Mouse (Mus musculus): ENCODE measurements around the gene Btbd35f4.
"Not testable (repeated sequence)": the region's sequence is repeated elsewhere in the genome, so short reads cannot be mapped to it uniquely, and the experiment has no call there.

Gene Btbd35f4

GRCm38 (mm10) chrX:4800196-4800595 lies at the start of gene Btbd35f4:
TSS of gene Btbd35f4 (plus strand) at chrX:4800496.
- DNase-seq (ENCODE audit: extremely low spot score), result not testable (repeated sequence)

DNA sequence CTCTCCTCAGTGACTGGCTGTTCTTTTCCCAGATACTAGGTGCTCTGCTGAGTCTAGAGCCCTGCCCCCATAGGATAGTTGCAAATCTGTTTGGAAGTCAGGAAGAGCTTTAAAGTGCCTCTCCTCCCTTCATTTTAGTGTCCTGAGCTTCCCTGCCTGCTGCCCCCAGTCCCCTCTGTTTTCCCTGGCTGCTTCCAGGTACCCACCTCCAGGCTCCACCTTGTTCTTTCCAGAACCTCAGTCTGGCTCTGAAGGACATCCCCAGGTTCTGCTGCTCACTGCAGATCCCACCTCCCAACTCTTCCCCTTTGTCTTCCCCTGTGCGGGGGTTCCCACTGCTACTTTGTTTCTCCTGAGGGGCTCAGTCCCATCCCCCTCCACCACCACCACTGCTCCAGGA lies 39.7 kb downstream of the Btbd35f4 start:
- DNase-seq (ENCODE audit: extremely low spot score), result not testable (repeated sequence)
